Mouse (Mus musculus) embryonic facial prominence, embryonic 11.5 days (tissue): ENCODE results near the gene Acss2. TPM values are rescaled to one million over a fixed set of nuclear protein-coding genes. Genes with fewer than 3 reads are reported as not detected.

ENCODE experiments used
- ATAC-seq: fragments of 200-750 bp; cut with Nextera tagmentation; replicated peaks from 2 replicates; pipeline ENCODE4 v1.8.0; 2017; ENCODE audit warnings: low read depth; ENCODE audit not compliant: insufficient number of reproducible peaks, low FRiP score, low TSS enrichment
- DNase-seq: peaks from one replicate; pipeline ENCODE4 v3.0.0-alpha.2; 2015; ENCODE audit warnings: low spot score
- H3K27ac ChIP-seq: fragments of 300-500 bp; sonication (generic); replicated peaks from 2 replicates; pipeline ENCODE4 v1.5.1; 2014; ENCODE audit warnings: mild to moderate bottlenecking, low read depth, low read length, control low read depth
- H3K27me3 ChIP-seq: fragments of 300-500 bp; sonication (generic); 2 replicates; pipeline ENCODE4 v1.6.1; 2014; ENCODE audit warnings: mild to moderate bottlenecking, low read length, moderate library complexity, mixed read lengths; ENCODE audit not compliant: control insufficient read depth, insufficient read depth
- H3K36me3 ChIP-seq: fragments of 300-500 bp; sonication (generic); replicated peaks from 2 replicates; pipeline ENCODE4 v1.6.1; 2014; ENCODE audit warnings: low read depth, mild to moderate bottlenecking, low read length, moderate library complexity, mixed read lengths; ENCODE audit not compliant: control insufficient read depth, insufficient read depth
- H3K4me1 ChIP-seq: fragments of 300-500 bp; sonication (generic); 2 replicates; pipeline ENCODE4 v1.6.1; 2014; ENCODE audit warnings: low read length, mixed read lengths; ENCODE audit not compliant: control insufficient read depth, insufficient read depth
- H3K4me2 ChIP-seq: fragments of 300-500 bp; sonication (generic); 2 replicates; pipeline ENCODE4 v1.6.1; 2014; ENCODE audit warnings: low read depth, mild to moderate bottlenecking, control low read depth, low read length, moderate library complexity
- H3K4me3 ChIP-seq: fragments of 300-500 bp; sonication (generic); 2 replicates; pipeline ENCODE4 v1.5.1; 2014; ENCODE audit warnings: low read depth, low read length, control low read depth
- H3K9ac ChIP-seq: fragments of 300-500 bp; sonication (generic); replicated peaks from 2 replicates; pipeline ENCODE4 v1.6.1; 2014; ENCODE audit warnings: mild to moderate bottlenecking, control low read depth, low read length
- H3K9me3 ChIP-seq: fragments of 300-500 bp; sonication (generic); replicated peaks from 2 replicates; pipeline ENCODE4 v1.6.1; 2016; ENCODE audit warnings: mild to moderate bottlenecking, low read length, inconsistent platforms, mixed read lengths; ENCODE audit not compliant: control insufficient read depth
- WGBS: fragments of 180-500 bp; shearing (Covaris S2); extraction: QIAGEN DNeasy Blood & Tissue Kit; methylation state at CpG from one replicate; pipeline ENCODE4 v1.1.7; 2014; 5-methylcytosine and 5-hydroxymethylcytosine counted together
- polyA plus RNA-seq: library from polyadenylated mRNA; unstranded; fragments of >200 nt; fragmentation: Nextera tagmentation; extraction: Ambion mirVana; gene quantifications from 2 replicates; pipeline ENCODE4 v1.2.1, GENCODE M21; 2014

Acss2 gene
- 14.3 and 16.6 TPM in 2 replicates for polyA plus RNA-seq

DNA sequence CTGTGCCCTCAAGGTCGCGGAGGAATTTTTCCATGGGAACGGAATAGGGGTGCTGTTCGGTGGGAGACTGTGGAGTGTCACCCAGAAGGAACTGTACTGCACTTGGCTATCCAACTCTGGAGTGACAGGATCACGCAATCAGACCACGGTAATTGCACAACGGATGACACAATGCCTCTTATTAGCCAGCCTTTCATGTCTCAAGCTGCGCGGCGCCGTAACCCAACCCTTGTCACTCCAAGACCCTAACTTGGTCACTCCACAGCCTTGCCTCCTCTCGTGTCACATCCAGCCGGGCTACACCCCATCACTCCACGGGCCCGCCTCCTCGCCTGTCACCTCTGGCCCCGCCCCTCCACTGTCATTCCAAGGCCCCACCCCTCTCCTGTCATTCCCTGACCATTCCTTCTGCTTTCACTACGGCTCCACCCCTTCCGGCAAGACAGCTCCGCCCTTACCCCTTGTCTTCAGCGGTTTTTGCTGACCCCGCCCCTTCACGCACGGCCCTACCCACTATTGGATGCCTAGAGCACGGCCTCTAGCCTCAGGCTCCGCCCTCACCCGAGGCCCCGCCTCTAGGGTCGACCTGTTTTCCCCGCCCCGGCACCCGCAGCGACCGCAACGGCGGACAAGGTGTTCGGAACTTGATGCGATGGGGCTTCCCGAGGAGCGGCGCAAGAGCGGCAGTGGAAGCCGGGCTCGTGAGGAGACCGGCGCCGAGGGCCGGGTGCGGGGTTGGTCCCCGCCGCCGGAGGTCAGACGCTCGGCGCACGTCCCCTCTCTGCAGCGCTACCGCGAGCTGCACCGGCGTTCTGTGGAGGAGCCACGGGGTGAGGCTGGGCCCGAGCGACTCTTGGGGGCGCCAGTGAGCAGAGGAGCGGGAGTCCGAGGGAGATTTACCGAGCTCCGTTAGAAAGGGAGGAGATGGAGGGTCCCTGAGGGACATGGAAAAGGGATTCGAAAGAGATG is at the start of gene Acss2, which contains the start of gene Ggt7:
TSS of gene Acss2 (plus strand) at position 494 of the 969 bp plus-strand sequence.
TSS of gene Ggt7 (minus strand) at position 783 of the 969 bp plus-strand sequence.
- peak within 1 kb of the TSS; percentile 59 for H3K4me3 ChIP-seq
- no peaks in the 10 kb centered on the region for H3K9me3 ChIP-seq
- peaks cover 3% of the 10 kb centered on the region; the same call in 1 of the 2 replicates for H3K27me3 ChIP-seq
- 5% methylated on average over 69 of the region's 70 CpGs for WGBS
- peak within 1 kb of the TSS; percentile 25 for H3K9ac ChIP-seq
- no peaks in the 10 kb centered on the region for H3K36me3 ChIP-seq
- peak within 1 kb of the TSS; percentile 43 for H3K4me2 ChIP-seq
- ATAC-seq = peak; percentile 97
- peak; percentile 97 for DNase-seq
- H3K4me1 ChIP-seq = no peaks in the 10 kb centered on the region; the same call in 1 of the 2 replicates
- no peak within 1 kb of the TSS for H3K27ac ChIP-seq

DNA sequence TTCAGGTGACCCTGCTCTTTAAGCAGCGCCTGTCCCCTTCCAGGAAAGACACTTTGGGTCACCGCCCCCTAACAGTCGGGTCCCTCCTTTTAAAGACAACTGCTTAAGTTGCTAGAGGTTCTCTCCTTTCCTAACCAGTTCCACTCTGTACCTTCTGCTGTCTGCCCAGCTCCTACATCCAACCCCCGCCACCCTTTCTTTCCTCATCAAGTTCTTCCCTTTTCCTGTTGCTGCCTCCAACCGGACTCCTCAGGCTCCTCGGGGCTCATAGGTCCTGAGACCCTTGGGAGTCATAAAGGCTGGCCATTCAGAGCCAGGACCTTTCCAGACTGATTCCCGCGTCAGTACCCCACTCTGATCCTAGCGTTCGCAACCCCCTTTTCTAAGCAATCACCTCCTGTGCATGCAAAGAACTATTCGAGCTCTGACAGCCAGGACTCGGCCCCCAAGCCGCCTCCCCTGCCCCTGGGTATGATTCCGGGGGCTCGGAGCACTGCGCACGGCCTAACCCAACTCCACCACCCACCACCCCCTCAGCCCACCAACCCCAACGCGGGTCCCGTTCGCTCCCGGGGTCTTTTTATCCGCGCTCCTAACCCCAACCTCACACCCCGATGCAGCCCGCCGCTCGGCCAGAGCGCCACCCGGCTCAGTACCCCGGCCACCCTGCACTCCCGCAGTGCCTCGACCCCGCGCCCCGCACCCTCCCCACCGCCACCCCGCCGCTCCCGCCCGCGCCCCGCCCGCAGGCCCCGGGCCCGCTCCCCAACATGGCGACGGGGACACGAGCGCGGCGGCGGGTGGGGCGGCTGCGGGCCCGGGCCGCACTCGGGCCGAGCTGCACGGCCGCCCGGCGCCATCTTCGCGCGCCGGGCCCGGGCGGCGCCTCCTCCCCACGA is 44.8 kb upstream of the Acss2 start:
- peak; percentile 52 for DNase-seq
- WGBS = under 1% methylated on average over 52 of the region's 71 CpGs
- peak overlapping the region; percentile 60 for H3K4me2 ChIP-seq
- H3K36me3 ChIP-seq = no peaks in the 10 kb centered on the region
- H3K4me1 ChIP-seq = no peaks in the 10 kb centered on the region; the same call in 1 of the 2 replicates
- H3K27me3 ChIP-seq = no peaks in the 10 kb centered on the region
- H3K4me3 ChIP-seq = peak overlapping the region; percentile 83
- H3K27ac ChIP-seq = peak overlapping the region; percentile 77
- ATAC-seq = peak; percentile 75
- H3K9me3 ChIP-seq = no peaks in the 10 kb centered on the region
- peak overlapping the region; percentile 96 for H3K9ac ChIP-seq

DNA sequence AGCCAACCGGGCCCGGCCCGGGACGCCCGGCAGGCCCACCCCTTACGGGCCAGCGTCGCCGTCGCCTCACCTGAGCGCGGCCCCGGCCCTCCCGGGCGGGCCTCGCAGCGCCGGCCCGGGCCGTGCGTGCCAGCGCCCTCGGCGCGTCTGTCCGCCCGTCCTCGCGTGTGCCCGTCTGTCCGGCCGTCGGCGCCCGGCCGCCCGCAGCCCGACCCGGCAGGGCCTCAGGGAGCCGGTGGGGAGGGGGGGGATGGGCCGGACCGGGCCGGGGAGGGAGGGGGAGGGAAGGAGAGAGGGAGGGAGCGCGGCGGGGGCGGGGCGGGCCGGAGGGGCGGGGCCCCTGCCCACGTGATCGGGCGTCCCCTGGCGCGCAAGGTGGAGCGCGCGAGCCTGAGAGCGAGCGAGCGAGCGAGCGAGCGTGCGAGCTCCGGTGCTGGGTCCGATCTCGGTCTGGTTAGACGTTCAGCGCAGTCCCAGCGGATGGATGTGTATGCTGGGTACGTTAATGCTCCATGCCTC is 44.1 kb upstream of the Acss2 start, which contains the start of gene Ncoa6:
TSS of gene Ncoa6 (minus strand) at position 325 of the 519 bp plus-strand sequence.
- Histone ChIP-seq H3K27me3 (no peaks in the 10 kb centered on the region), H3K9me3 (no peaks in the 10 kb centered on the region), H3K27ac (peak within 1 kb of the TSS; percentile 77), H3K4me1 (no peaks in the 10 kb centered on the region; the same call in 1 of the 2 replicates), H3K4me3 (peak within 1 kb of the TSS; percentile 83), H3K9ac (peak within 1 kb of the TSS; percentile 96), H3K4me2 (peak within 1 kb of the TSS; percentile 60), H3K36me3 (no peaks in the 10 kb centered on the region)
- ATAC-seq (peak; percentile 77), DNase-seq (peak; percentile 85)
- WGBS = 0% methylated on average over 41 of the region's 72 CpGs

DNA sequence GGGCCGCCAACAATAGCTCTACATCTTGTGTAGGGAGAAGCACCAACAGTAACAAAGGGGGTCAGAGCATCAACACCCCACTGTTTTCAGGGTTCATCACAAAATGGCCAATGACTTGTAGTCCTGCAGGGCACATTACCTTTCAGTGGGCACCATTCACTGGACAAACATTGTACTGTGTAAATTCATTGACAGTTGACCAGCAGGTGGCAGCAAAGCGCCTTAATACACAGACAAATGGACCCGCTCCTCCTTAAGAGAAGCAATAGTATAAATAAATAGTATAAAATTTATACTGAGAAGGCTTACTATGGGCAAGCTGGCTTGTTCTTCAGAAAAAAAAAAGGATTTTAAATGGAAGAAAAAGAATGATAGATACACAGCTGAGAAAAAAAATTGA is 35.7 kb upstream of the Acss2 start:
- DNase-seq (peak; percentile 82), ATAC-seq (no peak)
- Histone ChIP-seq H3K36me3 (no peaks in the 10 kb centered on the region), H3K27ac (no peak overlapping the region), H3K27me3 (no peaks in the 10 kb centered on the region), H3K4me3 (no peak overlapping the region), H3K4me2 (no peak overlapping the region), H3K4me1 (no peaks in the 10 kb centered on the region), H3K9ac (no peak overlapping the region), H3K9me3 (no peaks in the 10 kb centered on the region)
- WGBS = 41% methylated on average over 3 of the region's 3 CpGs

DNA sequence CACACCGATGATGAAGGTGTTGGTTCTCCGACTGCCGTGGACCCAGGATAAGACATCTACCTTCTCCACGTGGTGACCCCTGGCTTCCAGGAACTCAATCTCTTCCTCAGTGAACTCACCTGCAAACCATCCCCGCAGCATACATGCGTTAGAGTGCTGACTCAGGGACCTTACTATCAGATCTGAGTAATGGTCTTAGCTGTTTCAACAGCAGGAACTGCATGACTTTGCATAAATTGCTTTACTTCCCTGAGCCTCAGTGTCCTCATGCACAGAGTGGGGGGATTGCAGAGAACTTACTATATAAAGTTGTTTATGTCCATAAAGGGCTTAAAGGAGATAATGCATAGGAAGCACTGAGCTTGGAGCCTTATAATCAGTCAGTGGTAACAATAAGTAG is 26.8 kb upstream of the Acss2 start:
- ATAC-seq = no peak
- Histone ChIP-seq H3K4me2 (no peak overlapping the region), H3K9me3 (no peaks in the 10 kb centered on the region), H3K36me3 (no peaks in the 10 kb centered on the region), H3K4me1 (no peaks in the 10 kb centered on the region), H3K27ac (no peak overlapping the region), H3K4me3 (no peak overlapping the region), H3K9ac (no peak overlapping the region), H3K27me3 (no peaks in the 10 kb centered on the region)
- DNase-seq = no peak
- 88% methylated on average over 6 of the region's 6 CpGs for WGBS

DNA sequence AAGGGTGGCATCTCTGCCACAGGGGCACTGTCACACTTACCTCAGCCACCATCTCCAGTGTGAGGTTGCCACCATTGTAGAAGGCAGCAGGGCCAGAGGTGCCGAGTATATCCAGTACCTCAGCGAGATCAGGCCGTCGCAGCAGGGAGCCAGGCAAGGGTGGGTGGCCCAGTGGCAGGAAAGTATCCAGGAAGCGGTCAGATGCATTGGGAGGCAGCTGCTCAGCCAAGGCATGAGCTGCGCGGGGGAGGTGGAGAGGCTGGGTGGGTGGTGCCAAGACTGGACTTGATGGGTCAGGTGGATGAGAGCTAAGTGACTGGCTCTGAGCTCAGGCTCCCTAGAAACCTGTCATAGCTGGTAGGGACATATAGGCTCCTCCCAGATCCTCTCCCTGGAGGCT is 15.2 kb upstream of the Acss2 start:
- DNase-seq (no peak), ATAC-seq (no peak)
- Histone ChIP-seq H3K4me1 (no peaks in the 10 kb centered on the region), H3K9ac (no peak overlapping the region), H3K4me3 (no peak overlapping the region), H3K36me3 (no peaks in the 10 kb centered on the region), H3K9me3 (no peaks in the 10 kb centered on the region), H3K27me3 (no peaks in the 10 kb centered on the region), H3K27ac (no peak overlapping the region), H3K4me2 (no peak overlapping the region)
- 81% methylated on average over 7 of the region's 7 CpGs for WGBS

DNA sequence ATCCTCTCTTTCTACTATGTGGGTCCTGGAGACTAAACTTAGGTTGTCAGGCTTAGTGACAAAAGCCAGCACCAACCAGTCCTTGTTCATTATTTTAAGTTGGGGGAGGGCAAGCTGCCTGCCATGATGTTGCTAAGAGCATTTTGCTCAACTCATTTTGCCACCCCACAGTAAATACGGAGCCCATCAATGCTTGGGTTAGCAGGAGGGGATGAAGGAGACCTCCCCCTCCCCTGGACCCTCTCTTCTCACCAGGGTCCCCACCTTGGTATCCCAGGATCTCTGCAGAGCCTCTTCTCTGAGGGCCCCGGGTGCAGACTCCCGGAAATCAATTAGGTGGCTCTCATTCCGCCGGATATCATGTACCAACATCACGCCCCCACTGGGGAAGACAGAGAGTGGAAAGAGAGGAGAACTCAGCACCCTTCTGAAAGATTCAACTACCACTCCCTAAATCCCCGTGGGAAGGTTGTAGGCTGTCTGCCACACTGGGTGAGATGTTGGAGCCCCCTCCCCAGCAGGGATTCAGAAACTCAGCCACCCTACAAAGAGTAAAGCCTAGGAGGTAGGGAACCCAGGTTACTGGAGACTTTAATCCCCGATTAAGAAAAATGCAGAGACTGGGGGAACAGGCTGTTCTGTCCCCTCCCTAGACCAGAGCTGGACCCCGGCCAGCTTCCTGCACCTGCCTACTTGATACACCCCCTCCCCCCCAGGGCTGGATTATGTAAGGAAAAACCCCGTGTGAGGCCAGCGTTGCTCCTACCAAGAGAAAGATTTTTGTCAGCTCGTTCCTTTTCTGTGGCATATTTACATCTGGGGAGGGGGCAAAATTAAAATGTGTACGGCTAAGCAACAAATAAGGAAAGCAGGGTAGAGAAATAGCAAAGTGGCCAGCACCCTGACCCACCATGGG is 13.1 kb upstream of the Acss2 start:
- Histone ChIP-seq H3K4me1 (no peaks in the 10 kb centered on the region), H3K27ac (no peak overlapping the region), H3K9me3 (no peaks in the 10 kb centered on the region), H3K4me2 (no peak overlapping the region), H3K4me3 (no peak overlapping the region), H3K27me3 (no peaks in the 10 kb centered on the region), H3K9ac (no peak overlapping the region), H3K36me3 (no peaks in the 10 kb centered on the region)
- 61% methylated on average over 13 of the region's 13 CpGs for WGBS
- no peak; the same call in 1 of the 2 replicates for ATAC-seq
- DNase-seq = peak; percentile 43
